Mouse (Mus musculus) E14TG2a.4 (cell line): Measurements from ENCODE around the gene Pank4.

Experiments used
- H3K27me3 ChIP-seq: 2 replicates; pipeline ENCODE4 v1.6.1; 2014; ENCODE audit warnings: low read length, control low read depth; ENCODE audit not compliant: insufficient read depth
- H3K36me3 ChIP-seq: 2 replicates; pipeline ENCODE4 v1.6.1; 2014; ENCODE audit warnings: low read length, control low read depth; ENCODE audit not compliant: insufficient read depth
- H3K4me1 ChIP-seq: replicated peaks from 2 replicates; pipeline ENCODE4 v1.6.1; 2014; ENCODE audit warnings: low read depth, low read length, control low read depth
- H3K4me3 ChIP-seq: replicated peaks from 2 replicates; pipeline ENCODE4 v1.5.1; 2014; ENCODE audit warnings: mild to moderate bottlenecking, low read length
- H3K9me3 ChIP-seq: 2 replicates; pipeline ENCODE4 v1.6.1; 2014; ENCODE audit warnings: low read length, control low read depth
- CTCF ChIP-seq: conservative IDR thresholded peaks from 2 replicates; pipeline ENCODE4 v1.5.1; 2014; ENCODE audit warnings: low read length
- NANOG ChIP-seq: IDR thresholded peaks from 2 replicates; pipeline ENCODE4 v1.6.1; 2014; ENCODE audit warnings: borderline replicate concordance, low read length, mixed read lengths
- POU5F1 ChIP-seq: IDR thresholded peaks from 2 replicates; pipeline ENCODE4 v1.6.1; 2014; ENCODE audit warnings: low read length, borderline replicate concordance

Pank4 gene

DNA sequence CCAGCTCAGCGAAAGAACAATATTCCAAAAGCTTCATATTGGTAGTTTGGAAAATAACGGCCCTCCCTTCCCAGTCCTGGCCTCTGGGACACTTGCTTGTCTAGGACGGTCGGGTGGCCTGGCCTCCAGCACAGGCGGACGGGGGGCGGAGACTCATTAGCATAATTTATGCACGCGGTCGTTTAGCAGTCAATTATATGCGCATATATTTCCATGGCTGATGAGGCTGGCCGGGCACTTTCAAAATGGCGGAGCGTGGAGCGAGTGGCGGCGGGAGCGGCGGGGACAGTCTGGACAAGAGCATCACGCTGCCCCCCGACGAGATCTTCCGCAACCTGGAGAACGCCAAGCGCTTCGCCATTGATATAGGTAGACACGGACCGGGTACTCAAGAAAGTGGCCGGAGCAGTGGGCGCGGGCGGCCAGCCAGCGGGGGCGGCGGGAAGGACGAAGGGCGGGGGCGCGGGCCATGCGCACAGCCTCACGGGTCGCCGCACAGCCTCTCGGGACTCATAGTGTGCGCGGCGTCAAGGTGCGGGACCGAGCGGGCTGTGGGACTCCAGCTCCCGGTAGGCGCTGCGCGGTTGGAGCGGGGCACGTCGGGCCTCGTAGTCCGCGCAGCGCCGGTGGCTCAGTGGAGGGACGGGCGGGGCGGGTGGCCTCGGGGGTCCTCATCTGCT lies at the start of gene Pank4:
Gene Pank4, plus strand, starts transcription at position 223 of the 680 bp plus-strand sequence.
- peaks cover 2% of the 10 kb centered on the region; the same call in 1 of the 2 replicates for H3K9me3 ChIP-seq
- peaks cover 48% of the 10 kb centered on the region for H3K27me3 ChIP-seq
- peaks cover 27% of the 10 kb centered on the region for H3K36me3 ChIP-seq
- H3K4me1 ChIP-seq = peaks cover 59% of the 10 kb centered on the region
- peak; percentile 89 for TF ChIP-seq POU5F1
- no peak for TF ChIP-seq CTCF
- TF ChIP-seq NANOG = no peak
- peak within 1 kb of the TSS; percentile 91 for H3K4me3 ChIP-seq

GRCm38 (mm10) chr4:154914252-154914651 lies 49.7 kb upstream of the Pank4 start:
- TF ChIP-seq NANOG = no peak
- no peak for TF ChIP-seq POU5F1
- no peak for TF ChIP-seq CTCF

GRCm38 (mm10) chr4:154914707-154915106 lies 49.2 kb upstream of the Pank4 start:
- H3K27me3 ChIP-seq = 0 out of 2 replicates have a peak, but pooled peaks cover 3% of the 10 kb centered on the region
- TF ChIP-seq NANOG = no peak
- TF ChIP-seq CTCF = no peak
- TF ChIP-seq POU5F1 = no peak
- H3K4me3 ChIP-seq = no peak overlapping the region
- H3K36me3 ChIP-seq = no peaks in the 10 kb centered on the region
- H3K9me3 ChIP-seq = peaks cover 1% of the 10 kb centered on the region; the same call in 1 of the 2 replicates
- H3K4me1 ChIP-seq = peaks cover 2% of the 10 kb centered on the region; the same call in 1 of the 2 replicates

More at GRCm38 (mm10) chr4:154914252-154914651, 49.7 kb upstream of the Pank4 start:
- peaks cover 4% of the 10 kb centered on the region; the same call in 1 of the 2 replicates for H3K9me3 ChIP-seq
- H3K27me3 ChIP-seq = 0 out of 2 replicates have a peak, but pooled peaks cover 3% of the 10 kb centered on the region
- H3K4me3 ChIP-seq = no peak overlapping the region
- H3K36me3 ChIP-seq = no peaks in the 10 kb centered on the region
- peaks cover 2% of the 10 kb centered on the region; the same call in 1 of the 2 replicates for H3K4me1 ChIP-seq

DNA sequence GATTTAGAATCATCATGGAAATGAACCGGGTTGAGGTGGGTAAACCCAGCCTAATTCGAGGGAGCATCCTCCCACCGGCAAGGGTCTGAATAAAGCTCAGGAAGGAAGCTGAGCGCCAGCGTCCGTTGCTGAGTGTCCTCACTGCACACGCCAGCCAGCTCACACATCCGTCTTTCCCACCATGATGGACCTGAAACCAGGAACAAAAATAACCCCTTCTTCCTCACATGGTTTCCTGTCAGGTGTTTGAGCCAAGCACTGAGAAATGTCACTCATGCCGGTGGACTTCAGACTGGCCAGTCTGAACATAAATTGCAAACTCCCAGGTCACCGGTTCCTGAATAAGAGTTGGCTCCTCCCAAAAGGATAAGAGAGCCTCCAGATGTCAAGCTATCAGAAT lies 48.6 kb upstream of the Pank4 start:
- Histone ChIP-seq H3K27me3 (0 out of 2 replicates have a peak, but pooled peaks cover 3% of the 10 kb centered on the region), H3K36me3 (no peaks in the 10 kb centered on the region), H3K9me3 (no peaks in the 10 kb centered on the region), H3K4me3 (no peak overlapping the region), H3K4me1 (peaks cover 2% of the 10 kb centered on the region; the same call in 1 of the 2 replicates)
- TF ChIP-seq NANOG = no peak
- TF ChIP-seq CTCF = no peak
- TF ChIP-seq POU5F1 = no peak

DNA sequence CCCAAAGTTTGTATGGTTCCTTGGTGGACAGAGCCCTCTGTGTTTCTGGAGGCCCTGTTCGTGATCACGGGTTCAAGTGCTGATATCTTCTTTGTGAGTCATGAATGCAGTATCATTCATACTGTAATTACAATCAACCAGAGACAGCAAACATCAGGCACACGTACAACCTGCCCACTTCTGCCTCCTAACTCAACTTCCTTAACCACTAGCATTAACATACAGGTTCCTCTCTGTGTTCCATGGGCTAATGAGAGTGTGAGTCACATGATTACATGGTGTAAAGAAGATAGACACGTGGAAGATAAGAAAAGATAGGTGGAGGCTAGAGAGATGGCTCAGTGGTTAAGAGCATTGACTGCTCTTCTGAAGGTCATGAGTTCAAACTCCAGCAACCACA lies 47.3 kb upstream of the Pank4 start:
- 0 out of 2 replicates have a peak, but pooled peaks cover 3% of the 10 kb centered on the region for H3K27me3 ChIP-seq
- TF ChIP-seq POU5F1 = no peak
- TF ChIP-seq NANOG = no peak
- no peak for TF ChIP-seq CTCF
- no peak overlapping the region for H3K4me3 ChIP-seq
- no peaks in the 10 kb centered on the region for H3K4me1 ChIP-seq
- no peaks in the 10 kb centered on the region for H3K9me3 ChIP-seq
- no peaks in the 10 kb centered on the region for H3K36me3 ChIP-seq

DNA sequence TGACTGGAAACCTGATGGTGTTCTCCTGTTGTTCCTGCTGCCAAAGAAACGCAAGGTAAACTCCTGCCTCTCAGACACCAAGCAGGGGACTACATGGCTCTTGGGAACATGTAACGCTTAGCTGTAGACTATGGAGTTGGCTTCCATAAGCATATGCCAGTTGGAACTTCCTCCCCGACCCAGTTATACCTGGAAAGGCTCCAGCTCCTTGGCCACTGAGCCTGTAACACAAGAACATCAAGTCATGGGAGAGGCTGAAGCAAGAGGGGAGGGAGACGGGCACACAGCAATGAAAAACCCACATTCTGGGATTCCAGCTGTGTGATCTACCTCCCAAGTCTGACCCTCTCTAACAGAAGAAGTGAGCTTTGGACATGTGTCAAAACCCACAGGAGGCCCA lies 41.6 kb upstream of the Pank4 start:
- TF ChIP-seq POU5F1 (no peak), NANOG (no peak), CTCF (no peak)
- H3K4me1 ChIP-seq = peaks cover 16% of the 10 kb centered on the region
- H3K27me3 ChIP-seq = peaks cover 27% of the 10 kb centered on the region
- H3K36me3 ChIP-seq = no peaks in the 10 kb centered on the region
- no peak overlapping the region for H3K4me3 ChIP-seq
- H3K9me3 ChIP-seq = no peaks in the 10 kb centered on the region

- no peaks in the 10 kb centered on the region for H3K36me3 ChIP-seq
- TF ChIP-seq CTCF = no peak
- TF ChIP-seq POU5F1 = no peak
- no peak for TF ChIP-seq NANOG
- H3K4me3 ChIP-seq = no peak overlapping the region
- no peaks in the 10 kb centered on the region for H3K9me3 ChIP-seq
- H3K4me1 ChIP-seq = peaks cover 22% of the 10 kb centered on the region
- H3K27me3 ChIP-seq = peaks cover 27% of the 10 kb centered on the region
Observed at GRCm38 (mm10) chr4:154922931-154923330, 41.0 kb upstream of the Pank4 start.

- H3K9me3 ChIP-seq = no peaks in the 10 kb centered on the region
- TF ChIP-seq CTCF (peak; percentile 91), POU5F1 (no peak)
- peaks cover 33% of the 10 kb centered on the region for H3K27me3 ChIP-seq
Observed at GRCm38 (mm10) chr4:154925413-154925812, 38.5 kb upstream of the Pank4 start.

DNA sequence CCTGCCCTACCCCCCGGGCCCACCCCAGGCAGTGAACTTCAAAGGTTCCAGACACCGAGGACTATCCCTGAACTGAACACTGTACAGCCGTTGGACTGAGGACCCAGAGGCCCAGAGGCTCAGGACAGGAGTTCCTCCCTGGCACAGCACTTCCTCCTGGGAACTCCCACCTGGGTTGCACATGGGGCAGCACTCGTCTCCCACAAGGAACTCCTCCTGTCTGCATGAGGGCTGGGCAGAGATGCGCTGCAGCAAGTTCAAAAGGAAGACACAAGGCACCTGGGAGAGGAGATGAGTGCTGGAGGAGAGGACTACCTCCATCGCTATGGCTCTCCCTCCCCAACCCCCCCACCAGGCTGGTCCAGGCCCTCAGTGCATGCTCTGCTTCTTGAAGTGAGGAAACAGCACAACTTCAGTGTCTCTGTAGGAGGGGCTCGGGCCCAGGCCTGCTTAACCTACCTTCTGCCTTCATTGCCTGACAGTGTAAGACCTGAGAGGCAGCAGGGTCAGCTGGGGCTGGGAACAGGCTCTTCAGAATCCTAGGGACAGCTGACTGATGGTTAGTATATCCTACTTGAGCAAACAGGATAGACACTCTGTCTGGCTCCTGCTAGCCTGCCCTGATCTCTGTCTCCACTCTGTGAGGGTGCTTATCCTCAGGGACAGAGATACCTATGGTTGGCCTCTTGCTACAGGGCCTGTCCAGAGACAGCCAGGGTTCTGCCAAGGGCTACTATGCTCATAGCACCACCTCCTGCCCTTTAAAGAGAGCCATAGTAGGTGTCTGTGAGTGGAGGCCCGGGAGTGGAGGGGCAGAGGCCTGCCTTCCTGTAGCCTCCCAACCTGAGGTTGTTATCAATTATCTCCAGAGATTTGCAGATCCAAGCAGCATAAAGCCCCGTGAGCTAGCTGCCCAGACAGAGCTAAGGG lies 36.7 kb upstream of the Pank4 start:
- H3K9me3 ChIP-seq = no peaks in the 10 kb centered on the region
- no peaks in the 10 kb centered on the region for H3K36me3 ChIP-seq
- peaks cover 31% of the 10 kb centered on the region for H3K4me1 ChIP-seq
- H3K4me3 ChIP-seq = no peak overlapping the region
- peaks cover 33% of the 10 kb centered on the region for H3K27me3 ChIP-seq
- TF ChIP-seq POU5F1 (no peak), NANOG (no peak)

More at GRCm38 (mm10) chr4:154925413-154925812, 38.5 kb upstream of the Pank4 start:
- H3K4me3 ChIP-seq = peak overlapping the region; percentile 54
- no peaks in the 10 kb centered on the region for H3K36me3 ChIP-seq
- peaks cover 31% of the 10 kb centered on the region for H3K4me1 ChIP-seq
